Comparison of ENCODE assay signal across 18 mouse cellular contexts in the genomic region with DNA sequence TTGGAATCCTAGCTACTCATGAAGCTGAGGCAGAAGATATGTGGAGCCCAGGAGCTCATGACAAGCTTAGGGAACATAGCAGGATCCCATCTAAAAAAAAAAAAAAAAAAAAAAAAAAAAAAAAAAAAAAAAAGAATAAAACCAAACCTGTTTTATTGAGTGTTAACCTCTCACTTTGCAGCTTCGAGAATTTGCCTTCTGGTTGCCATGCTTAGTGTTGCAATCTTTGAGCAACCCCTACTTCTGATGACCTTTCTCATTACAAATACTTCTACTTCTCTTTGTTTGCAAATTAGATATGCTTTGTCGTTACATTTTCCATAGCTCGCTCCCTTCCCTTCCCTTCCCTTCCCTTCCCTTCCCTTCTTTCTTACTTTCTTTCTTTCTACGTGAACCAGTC. TPM values are rescaled to one million over a fixed set of nuclear protein-coding genes. Genes with fewer than 3 reads are reported as not detected.
"Had no signal": no experiment of that assay in that cellular context is flagged by ENCODE, and none has a peak within 500 bp of the region (broad histone marks: within the 10 kb centered on the region; RNA-seq: fewer than 3 reads in every experiment).

No protein-coding gene starts in this region.

- H3K27me3 ChIP-seq: megakaryocyte, embryonic 14.5 days; midbrain, embryonic 13.5 days; midbrain, embryonic 15.5 days; neural tube, embryonic 12.5 days had no signal

- H3K9ac ChIP-seq: lung, embryonic 14.5 days; midbrain, embryonic 13.5 days; midbrain, embryonic 15.5 days; neural tube, embryonic 12.5 days had no signal

- H3K4me1 ChIP-seq: megakaryocyte, embryonic 14.5 days; midbrain, embryonic 13.5 days; midbrain, embryonic 15.5 days; neural tube, embryonic 12.5 days had no signal

- H3K4me2 ChIP-seq: lung, embryonic 14.5 days; midbrain, embryonic 11.5 days; midbrain, embryonic 13.5 days; midbrain, embryonic 15.5 days; neural tube, embryonic 12.5 days had no signal

- H3K4me3 ChIP-seq: megakaryocyte, embryonic 14.5 days; midbrain, embryonic 13.5 days; midbrain, embryonic 15.5 days; neural tube, embryonic 12.5 days had no signal

- H3K27ac ChIP-seq: midbrain, embryonic 13.5 days; midbrain, embryonic 15.5 days; neural tube, embryonic 12.5 days had no signal

- ATAC-seq: midbrain, embryonic 13.5 days; midbrain, embryonic 15.5 days had no signal

- DNase-seq: lung, embryonic 14.5 days; lung, postnatal 10 days; lung, postnatal 4 days; right cerebral cortex, postnatal 14 days; right cerebral cortex, postnatal 4 days; spleen, adult 18-20 months; thymus, adult 18-20 months; thymus, postnatal 14 days; thymus, postnatal 36 days had no signal

- H3K9me3 ChIP-seq: midbrain, embryonic 13.5 days; midbrain, embryonic 15.5 days; neural tube, embryonic 12.5 days had no signal

- H3K36me3 ChIP-seq: midbrain, embryonic 13.5 days; midbrain, embryonic 15.5 days; neural tube, embryonic 12.5 days had no signal

RNA-seq across cellular contexts. Expression of a gene that starts 45.3 kb away (rescaled TPM):
- polyA plus RNA-seq: liver, embryonic 16.5 days; midbrain, postnatal 0 days; neural tube, embryonic 14.5 days; thymus, postnatal 0 days had no signal
